Mouse (Mus musculus) megakaryocyte, embryonic 14.5 days (primary cell): Measurements from ENCODE around the gene Cdr2l. TPM values are rescaled to one million over a fixed set of nuclear protein-coding genes. Genes with fewer than 3 reads are reported as not detected.
A peak's percentile ranks its signal among the peaks of the same experiment; 100 is the strongest.

Source experiments
- H3K27me3 ChIP-seq: replicated peaks from 2 replicates; pipeline ENCODE3; 2012; ENCODE audit warnings: inconsistent platforms
- H3K36me3 ChIP-seq: replicated peaks from 2 replicates; pipeline ENCODE3; 2012; ENCODE audit warnings: low read length, inconsistent platforms, mixed read lengths
- H3K4me1 ChIP-seq: 2 replicates; pipeline ENCODE4 v1.6.1; 2012; ENCODE audit warnings: inconsistent platforms
- H3K4me3 ChIP-seq: replicated peaks from 2 replicates; pipeline ENCODE3; 2012; ENCODE audit warnings: moderate library complexity, mild to moderate bottlenecking, inconsistent platforms
- H3K9me3 ChIP-seq: 2 replicates; pipeline ENCODE4 v1.6.1; 2012; ENCODE audit warnings: inconsistent platforms
- FLI1 ChIP-seq: IDR thresholded peaks from 2 replicates; pipeline ENCODE4 v1.6.1; 2012; ENCODE audit warnings: low read length, inconsistent platforms, mixed read lengths
- GATA1 ChIP-seq: IDR thresholded peaks from 3 replicates; pipeline ENCODE4 v1.6.1; 2012; ENCODE audit warnings: mixed read lengths, low read length, inconsistent platforms, borderline replicate concordance
- polyA plus RNA-seq: library from polyadenylated mRNA; stranded (reverse); fragments of >175 nt; gene quantifications from 2 replicates; pipeline ENCODE4 v1.2.3, GENCODE M21; 2012; ENCODE audit warnings: low replicate concordance; ENCODE audit not compliant: insufficient read depth

Cdr2l gene
- polyA plus RNA-seq, 1 experiment = not detected

GRCm38 (mm10) chr11:115403338-115404124, 21.8 kb downstream of the Cdr2l start, which contains the start of gene Mrpl58:
TSS of gene Mrpl58 (plus strand) at chr11:115403752.
- H3K36me3 ChIP-seq = peaks cover 27% of the 10 kb centered on the region
- no peaks in the 10 kb centered on the region for H3K9me3 ChIP-seq
- TF ChIP-seq GATA1 (no peak), FLI1 (0 out of 2 replicates have a peak, but pooled peaks have one; percentile 41)

GRCm38 (mm10) chr11:115405723-115406122, 24.0 kb downstream of the Cdr2l start:
- H3K4me1 ChIP-seq = peaks cover 45% of the 10 kb centered on the region
- no peaks in the 10 kb centered on the region for H3K9me3 ChIP-seq
- H3K4me3 ChIP-seq = no peak overlapping the region
- TF ChIP-seq FLI1 (no peak), GATA1 (no peak)
- peaks cover 6% of the 10 kb centered on the region for H3K27me3 ChIP-seq
- peaks cover 48% of the 10 kb centered on the region for H3K36me3 ChIP-seq

More at GRCm38 (mm10) chr11:115403338-115404124, 21.8 kb downstream of the Cdr2l start, which contains the start of gene Mrpl58:
- Histone ChIP-seq H3K4me3 (peak within 1 kb of the TSS; percentile 98), H3K4me1 (peaks cover 36% of the 10 kb centered on the region), H3K27me3 (peaks cover 17% of the 10 kb centered on the region)

- TF ChIP-seq GATA1 (no peak), FLI1 (no peak)
These were observed 25.2 kb downstream of the Cdr2l start for GRCm38 (mm10) chr11:115406858-115407401.

GRCm38 (mm10) chr11:115408266-115408920, 26.7 kb downstream of the Cdr2l start:
- H3K4me1 ChIP-seq = peaks cover 63% of the 10 kb centered on the region
- TF ChIP-seq FLI1 (no peak), GATA1 (no peak)

More at GRCm38 (mm10) chr11:115406858-115407401, 25.2 kb downstream of the Cdr2l start:
- H3K4me1 ChIP-seq = peaks cover 57% of the 10 kb centered on the region
- H3K36me3 ChIP-seq = peaks cover 54% of the 10 kb centered on the region
- H3K27me3 ChIP-seq = no peaks in the 10 kb centered on the region
- no peaks in the 10 kb centered on the region for H3K9me3 ChIP-seq
- H3K4me3 ChIP-seq = peak overlapping the region; percentile 57

GRCm38 (mm10) chr11:115409556-115409955, 27.8 kb downstream of the Cdr2l start:
- TF ChIP-seq GATA1 (no peak), FLI1 (no peak)
- Histone ChIP-seq H3K27me3 (no peaks in the 10 kb centered on the region), H3K4me1 (peaks cover 63% of the 10 kb centered on the region), H3K36me3 (peaks cover 54% of the 10 kb centered on the region), H3K4me3 (no peak overlapping the region), H3K9me3 (no peaks in the 10 kb centered on the region)

More at GRCm38 (mm10) chr11:115408266-115408920, 26.7 kb downstream of the Cdr2l start:
- H3K27me3 ChIP-seq = no peaks in the 10 kb centered on the region
- no peaks in the 10 kb centered on the region for H3K9me3 ChIP-seq
- peaks cover 54% of the 10 kb centered on the region for H3K36me3 ChIP-seq
- no peak overlapping the region for H3K4me3 ChIP-seq

GRCm38 (mm10) chr11:115419531-115420237, 38.0 kb downstream of the Cdr2l start, which contains the start of the genes Atp5h and Kctd2:
TSS of gene Atp5h (minus strand) at chr11:115419962.
TSS of gene Kctd2 (plus strand) at chr11:115420128.
- peak within 1 kb of the TSS; percentile 97 for H3K4me3 ChIP-seq
- peaks cover 54% of the 10 kb centered on the region for H3K4me1 ChIP-seq
- peaks cover 49% of the 10 kb centered on the region for H3K36me3 ChIP-seq
- H3K9me3 ChIP-seq = no peaks in the 10 kb centered on the region
- H3K27me3 ChIP-seq = no peaks in the 10 kb centered on the region
- TF ChIP-seq GATA1 (no peak), FLI1 (no peak)

GRCm38 (mm10) chr11:115420336-115421190, 38.8 kb downstream of the Cdr2l start:
- Histone ChIP-seq H3K4me3 (peak overlapping the region; percentile 97), H3K27me3 (no peaks in the 10 kb centered on the region), H3K9me3 (no peaks in the 10 kb centered on the region), H3K36me3 (peaks cover 49% of the 10 kb centered on the region), H3K4me1 (peaks cover 49% of the 10 kb centered on the region)
- TF ChIP-seq FLI1 (no peak), GATA1 (no peak)

GRCm38 (mm10) chr11:115421328-115421727, 39.6 kb downstream of the Cdr2l start:
- Histone ChIP-seq H3K27me3 (no peaks in the 10 kb centered on the region), H3K4me3 (peak overlapping the region; percentile 51), H3K9me3 (no peaks in the 10 kb centered on the region), H3K36me3 (peaks cover 49% of the 10 kb centered on the region), H3K4me1 (peaks cover 49% of the 10 kb centered on the region)
- TF ChIP-seq FLI1 (no peak), GATA1 (no peak)

GRCm38 (mm10) chr11:115421972-115422371, 40.3 kb downstream of the Cdr2l start:
- H3K9me3 ChIP-seq = no peaks in the 10 kb centered on the region
- H3K4me1 ChIP-seq = peaks cover 49% of the 10 kb centered on the region
- H3K4me3 ChIP-seq = no peak overlapping the region
- H3K36me3 ChIP-seq = peaks cover 49% of the 10 kb centered on the region
- TF ChIP-seq GATA1 (no peak), FLI1 (no peak)
- no peaks in the 10 kb centered on the region for H3K27me3 ChIP-seq
